Mouse (Mus musculus): ENCODE data around the gene Ctnnd2. TPM values are rescaled to one million over a fixed set of nuclear protein-coding genes. Genes with fewer than 3 reads are reported as not detected.

Gene Ctnnd2
- total RNA-seq, 4 experiments from 2014 or later: 189 to 210 (median 198) TPM

- DNase-seq (ENCODE audit: low spot score in 2 of 2): no peak
These were observed 536.8 kb downstream of the Ctnnd2 start for GRCm38 (mm10) chr15:30709026-30709753.

GRCm38 (mm10) chr15:30709754-30710105 is 537.3 kb downstream of the Ctnnd2 start:
- DNase-seq (ENCODE audit: low spot score in 2 of 2): no peak

- DNase-seq (ENCODE audit: low spot score in 2 of 2): no peak
These were observed 542.4 kb downstream of the Ctnnd2 start for GRCm38 (mm10) chr15:30714823-30715222.

GRCm38 (mm10) chr15:30718811-30719210 is 546.4 kb downstream of the Ctnnd2 start:
- peak in 1 of 2 experiments; percentile 30 for DNase-seq (ENCODE audit: low spot score in 2 of 2)

GRCm38 (mm10) chr15:30719226-30719625 is 546.8 kb downstream of the Ctnnd2 start:
- DNase-seq (ENCODE audit: low spot score in 2 of 2): peak; percentile 48 to 55

GRCm38 (mm10) chr15:30721098-30721497 is 548.7 kb downstream of the Ctnnd2 start:
- DNase-seq (ENCODE audit: low spot score in 2 of 2): no peak

GRCm38 (mm10) chr15:30726066-30726465 is 553.7 kb downstream of the Ctnnd2 start:
- no peak for DNase-seq (ENCODE audit: low spot score in 2 of 2)

GRCm38 (mm10) chr15:30738178-30738577 is 565.8 kb downstream of the Ctnnd2 start:
- no peak for DNase-seq (ENCODE audit: low spot score in 2 of 2)

- peak; percentile 76 to 82 for DNase-seq (ENCODE audit: low spot score in 2 of 2)
These were observed 568.3 kb downstream of the Ctnnd2 start for GRCm38 (mm10) chr15:30740728-30741127.

GRCm38 (mm10) chr15:30757991-30758390 is 585.6 kb downstream of the Ctnnd2 start:
- no peak for DNase-seq (ENCODE audit: low spot score in 2 of 2)

- no peak for DNase-seq (ENCODE audit: low spot score in 2 of 2)
These were observed 589.8 kb downstream of the Ctnnd2 start for GRCm38 (mm10) chr15:30762211-30762610.

GRCm38 (mm10) chr15:30762695-30763285 is 590.4 kb downstream of the Ctnnd2 start:
- DNase-seq (ENCODE audit: low spot score in 2 of 2): no peak

GRCm38 (mm10) chr15:30776931-30777330 is 604.5 kb downstream of the Ctnnd2 start:
- DNase-seq (ENCODE audit: low spot score in 2 of 2): no peak

GRCm38 (mm10) chr15:30777801-30778200 is 605.4 kb downstream of the Ctnnd2 start:
- no peak for DNase-seq (ENCODE audit: low spot score in 2 of 2)

- no peak for DNase-seq (ENCODE audit: low spot score in 2 of 2)
These were observed 607.5 kb downstream of the Ctnnd2 start for GRCm38 (mm10) chr15:30779903-30780302.

- no peak for DNase-seq (ENCODE audit: low spot score in 2 of 2)
These were observed 608.6 kb downstream of the Ctnnd2 start for GRCm38 (mm10) chr15:30780977-30781376.

- no peak for DNase-seq (ENCODE audit: low spot score in 2 of 2)
These were observed 613.4 kb downstream of the Ctnnd2 start for GRCm38 (mm10) chr15:30785706-30786320.

GRCm38 (mm10) chr15:30793260-30793659 is 620.9 kb downstream of the Ctnnd2 start:
- no peak for DNase-seq (ENCODE audit: low spot score in 2 of 2)

GRCm38 (mm10) chr15:30795723-30796122 is 623.3 kb downstream of the Ctnnd2 start:
- DNase-seq (ENCODE audit: low spot score in 2 of 2): no peak

GRCm38 (mm10) chr15:30827424-30828263 is 655.3 kb downstream of the Ctnnd2 start:
- DNase-seq (ENCODE audit: low spot score in 2 of 2): peak; percentile 25 to 39

- no peak for DNase-seq (ENCODE audit: low spot score in 2 of 2)
These were observed 685.1 kb downstream of the Ctnnd2 start for GRCm38 (mm10) chr15:30857277-30858176.

Measured in layer of hippocampus, adult 8-10 months (tissue).